ENCODE assay signal across 8 mouse cellular contexts in the genomic region with DNA sequence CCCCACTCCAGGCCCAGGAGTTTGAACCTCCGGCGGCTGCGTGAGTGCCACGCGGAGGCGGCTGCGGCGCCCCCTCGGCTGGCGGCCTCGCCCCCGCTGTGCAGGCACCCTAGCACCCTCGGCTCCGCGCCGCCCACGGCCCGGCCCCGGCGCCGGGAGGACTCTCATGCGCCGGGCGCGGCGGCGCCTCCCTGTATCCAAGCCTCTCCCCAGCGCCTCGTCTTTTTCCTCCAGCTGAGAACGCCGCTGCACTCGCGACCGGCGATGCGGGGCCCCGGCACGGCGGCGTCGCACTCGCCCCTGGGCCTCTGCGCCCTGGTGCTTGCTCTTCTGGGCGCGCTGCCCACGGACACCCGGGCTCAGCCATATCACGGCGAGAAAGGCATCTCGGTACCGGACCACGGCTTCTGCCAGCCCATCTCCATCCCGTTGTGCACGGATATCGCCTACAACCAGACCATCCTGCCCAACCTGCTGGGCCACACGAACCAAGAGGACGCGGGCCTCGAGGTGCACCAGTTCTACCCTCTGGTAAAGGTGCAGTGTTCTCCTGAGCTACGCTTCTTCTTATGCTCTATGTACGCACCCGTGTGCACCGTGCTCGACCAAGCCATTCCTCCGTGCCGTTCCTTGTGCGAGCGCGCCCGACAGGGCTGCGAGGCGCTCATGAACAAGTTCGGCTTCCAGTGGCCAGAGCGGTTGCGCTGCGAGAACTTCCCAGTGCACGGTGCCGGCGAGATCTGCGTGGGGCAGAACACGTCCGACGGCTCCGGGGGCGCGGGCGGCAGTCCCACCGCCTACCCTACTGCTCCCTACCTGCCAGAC. TPM values are rescaled to one million over a fixed set of nuclear protein-coding genes. Genes with fewer than 3 reads are reported as not detected.
A peak's percentile ranks its signal among the peaks of the same experiment; 100 is the strongest.
DNase-seq lines count a peak whose midpoint lies in the region; ATAC-seq and TF ChIP-seq lines count a peak whose summit lies in the region.

No protein-coding gene starts in this region.

- intact Hi-C loops in heart, postnatal 36 days (cut with DNase I) = loop anchor here (2.0 to 5.0 kb wide), 3 partner anchors 102 to 166 kb away; no protein-coding TSS in a partner anchor

- H3K36me3 ChIP-seq in forebrain, embryonic 11.5 days (ENCODE audit: control insufficient read depth, insufficient read depth, low read length) = no peaks in the 10 kb centered on the region
- H3K36me3 ChIP-seq in small intestine, adult 2 months (ENCODE audit: control insufficient read depth, insufficient read depth, low read length) = no peaks in the 10 kb centered on the region

- peak overlapping the region; percentile 75 for H3K27ac ChIP-seq in bone marrow macrophage, adult 2 months (ENCODE audit: insufficient read depth, low read depth, low read length)
- H3K27ac ChIP-seq in forebrain, embryonic 11.5 days (ENCODE audit: low read depth, low read length) = peak overlapping the region; percentile 81; the same call in 1 of the 2 replicates
- peak overlapping the region; percentile 66 for H3K27ac ChIP-seq in small intestine, adult 2 months (ENCODE audit: insufficient read depth, low read depth, low read length)

- TF ChIP-seq POLR2A in bone marrow macrophage, adult 2 months (IDR thresholded peaks at IDR 0.05; ENCODE audit: borderline replicate concordance, low read depth, low read length) = no peak
- no peak for TF ChIP-seq POLR2A in small intestine, adult 2 months (IDR thresholded peaks at IDR 0.05; ENCODE audit: low read depth, low read length)

- H3K27me3 ChIP-seq in forebrain, embryonic 11.5 days (ENCODE audit: control insufficient read depth, insufficient read depth, low read length) = peaks cover 18% of the 10 kb centered on the region
- H3K27me3 ChIP-seq in small intestine, adult 2 months (ENCODE audit: control insufficient read depth, insufficient read depth, low read length) = no peaks in the 10 kb centered on the region

- peak overlapping the region; percentile 75 for H3K9ac ChIP-seq in forebrain, embryonic 11.5 days (ENCODE audit: low read length)

- peaks cover 41% of the 10 kb centered on the region for H3K4me1 ChIP-seq in bone marrow macrophage, adult 2 months (ENCODE audit: control insufficient read depth, insufficient read depth, low read length)
- H3K4me1 ChIP-seq in forebrain, embryonic 11.5 days (replicated peaks; ENCODE audit: control insufficient read depth, insufficient read depth, low read length) = peaks cover 30% of the 10 kb centered on the region
- peaks cover 26% of the 10 kb centered on the region for H3K4me1 ChIP-seq in small intestine, adult 2 months (ENCODE audit: control insufficient read depth, insufficient read depth, insufficient read length, low read length)

- peak overlapping the region; percentile 99 for H3K4me2 ChIP-seq in forebrain, embryonic 11.5 days (ENCODE audit: low read depth, low read length, severe bottlenecking)

- H3K9me3 ChIP-seq in forebrain, embryonic 11.5 days (ENCODE audit: control insufficient read depth, low read length) = no peaks in the 10 kb centered on the region

- TF ChIP-seq CTCF in bone marrow macrophage, adult 2 months (IDR thresholded peaks at IDR 0.05; ENCODE audit: low read depth, low read length) = no peak
- no peak for TF ChIP-seq CTCF in small intestine, adult 2 months (IDR thresholded peaks at IDR 0.05; ENCODE audit: extremely low read depth, insufficient read length, insufficient replicate concordance, low read depth, low read length)

- peak; percentile 41 for DNase-seq in MEL-GATA-1-ER (ENCODE audit: extremely low read depth, low read depth)
- peak; percentile 77 for DNase-seq in forebrain, embryonic 11.5 days (ENCODE audit: low spot score)
- peak; percentile 43 to 64 for DNase-seq in heart, postnatal 36 days
- DNase-seq in layer of hippocampus, postnatal 10 days (ENCODE audit: low spot score in 2 of 2) = peak; percentile 26 to 54
- no peak for DNase-seq in frontal cortex, adult 2 months (ENCODE audit: extremely low spot score in 1 of 2, low spot score in 1 of 2)

- WGBS in forebrain, embryonic 11.5 days = under 1% methylated on average over 79 of the region's 88 CpGs
- 1% methylated on average over 88 of the region's 88 CpGs for WGBS in small intestine, adult 2 months

- H3K4me3 ChIP-seq in bone marrow macrophage, adult 2 months (ENCODE audit: insufficient read depth, low read length) = peak overlapping the region; percentile 94
- peak overlapping the region; percentile 62 for H3K4me3 ChIP-seq in forebrain, embryonic 11.5 days (ENCODE audit: low read depth, low read length)
- H3K4me3 ChIP-seq in small intestine, adult 2 months (ENCODE audit: low read depth, low read length) = peak overlapping the region; percentile 73

- ATAC-seq in forebrain, embryonic 11.5 days (replicated peaks; ENCODE audit: low FRiP score) = no peak
- ATAC-seq in megakaryocyte progenitor cell, adult 5-6 weeks (replicated peaks; ENCODE audit: poor library complexity) = 0 out of 2 replicates have a peak, but pooled peaks have one; percentile 2

RNA-seq across cellular contexts. Expression of gene Fzd7, which starts 0.7 kb away (rescaled TPM):
- 4.3 and 4.5 TPM in 2 replicates for polyA plus RNA-seq in bone marrow macrophage, adult 2 months (2012; ENCODE audit: insufficient read depth, insufficient read length, missing spikeins)
- 12.7 and 15.4 TPM in 2 replicates for polyA plus RNA-seq in forebrain, embryonic 11.5 days (2014; fragmentation: Nextera tagmentation; extraction: Ambion mirVana)
- 1 to 10 TPM; 6.6 to 7.8 TPM for total RNA-seq in heart, postnatal 36 days (2021)
- 1 to 10 TPM; 5.8 to 6.5 TPM for total RNA-seq in layer of hippocampus, postnatal 10 days (2021)
- 6.7 and 7.5 TPM in 2 replicates for total RNA-seq in megakaryocyte progenitor cell, adult 5-6 weeks (2015)
- total RNA-seq in megakaryocyte progenitor cell, adult 5-6 weeks (2017) = 4.2 and 7.0 TPM in 2 replicates
- 10.5 and 15.1 TPM in 2 replicates for polyA plus RNA-seq in small intestine, adult 2 months (2012; rRNA removed)
- polyA plus RNA-seq in frontal cortex, adult 2 months (2012; rRNA removed) = 3.6 and 4.8 TPM in 2 replicates

RNA-seq across cellular contexts. Expression of gene Gm973, which starts 33.2 kb away (rescaled TPM):
- polyA plus RNA-seq in bone marrow macrophage, adult 2 months (2012; ENCODE audit: insufficient read depth, insufficient read length, missing spikeins) = not detected in 2 replicates
- 0.85 and 0.99 TPM in 2 replicates for polyA plus RNA-seq in forebrain, embryonic 11.5 days (2014; fragmentation: Nextera tagmentation; extraction: Ambion mirVana)
- under 1 TPM in 1 of 2 experiments, not detected in 1; 0.28 TPM for total RNA-seq in heart, postnatal 36 days (2021)
- total RNA-seq in layer of hippocampus, postnatal 10 days (2021) = 1 to 10 TPM; 7.0 to 7.9 TPM
- 0.30 TPM in 1 of 2 replicates, not detected in the other for total RNA-seq in megakaryocyte progenitor cell, adult 5-6 weeks (2015)
- 0.20 TPM in 1 of 2 replicates, not detected in the other for total RNA-seq in megakaryocyte progenitor cell, adult 5-6 weeks (2017)
- 0.10 and 0.13 TPM in 2 replicates for polyA plus RNA-seq in small intestine, adult 2 months (2012; rRNA removed)
- polyA plus RNA-seq in frontal cortex, adult 2 months (2012; rRNA removed) = 7.8 and 9.2 TPM in 2 replicates

Comparison
In these comparisons a context has a peak if more than half of its experiments do, and no peak if none do; other contexts are left out.
1. DNase-seq: peak in MEL-GATA-1-ER (single experiment), forebrain, embryonic 11.5 days (single experiment), heart, postnatal 36 days (2 of 2) and layer of hippocampus, postnatal 10 days (2 of 2); none in frontal cortex, adult 2 months (0 of 2).
2. Peak in every context shown above with its lines, with median percentiles within 50 percentile points of each other: H3K27ac ChIP-seq and H3K4me3 ChIP-seq.